Comparison of ENCODE assay signal across 8 mouse cellular contexts in genomic region chr8:83331899-83332697, GRCm38 (mm10). TPM values are rescaled to one million over a fixed set of nuclear protein-coding genes. Genes with fewer than 3 reads are reported as not detected.
DNase-seq lines count a peak whose midpoint lies in the region; ATAC-seq lines count a peak whose summit lies in the region.

TSS of gene Elmod2 (minus strand) at chr8:83332486.

- peak within 1 kb of the TSS; percentile 81 for H3K4me2 ChIP-seq in hindbrain, embryonic 16.5 days (ENCODE audit: low read length)

- peak within 1 kb of the TSS; percentile 79 for H3K4me3 ChIP-seq in hindbrain, embryonic 16.5 days (ENCODE audit: low read length)
- peak within 1 kb of the TSS; percentile 67 for H3K4me3 ChIP-seq in macrophage (ENCODE audit: inconsistent target)

- peak; percentile 94 for DNase-seq in WW6 (ENCODE audit: low read depth, low spot score)
- peak; percentile 95 to 99 for DNase-seq in cerebellum, postnatal 4 days (ENCODE audit: low spot score in 2 of 2)
- peak; percentile 96 for DNase-seq in gastrocnemius, adult 18-20 months (ENCODE audit: low spot score)
- DNase-seq in left cerebral cortex, adult 18-20 months (ENCODE audit: low spot score in 2 of 2), result peak; percentile 97 to 98
- DNase-seq in right cerebral cortex, adult 18-20 months, result peak; percentile 98
- peak; percentile 93 for DNase-seq in urinary bladder, postnatal 10 days (ENCODE audit: low spot score)

- peaks cover 10% of the 10 kb centered on the region for H3K4me1 ChIP-seq in hindbrain, embryonic 16.5 days (ENCODE audit: control insufficient read depth, insufficient read depth, low read depth, low read length)

- under 1% methylated on average over 69 of the region's 85 CpGs for WGBS in hindbrain, embryonic 16.5 days
- 2% methylated on average over 78 of the region's 85 CpGs for WGBS in macrophage (ENCODE audit: missing documents)

- peaks cover 10% of the 10 kb centered on the region for H3K36me3 ChIP-seq in hindbrain, embryonic 16.5 days (ENCODE audit: control insufficient read depth, insufficient read depth, low read length)
- peaks cover 22% of the 10 kb centered on the region; the same call in 1 of the 2 replicates for H3K36me3 ChIP-seq in macrophage (ENCODE audit: inconsistent target)

- peak; percentile 99 for ATAC-seq in hindbrain, embryonic 16.5 days

- H3K27ac ChIP-seq in hindbrain, embryonic 16.5 days (ENCODE audit: low read depth, low read length), result peak within 1 kb of the TSS; percentile 80
- H3K27ac ChIP-seq in macrophage, result peak within 1 kb of the TSS; percentile 15; the same call in 1 of the 2 replicates

- H3K9ac ChIP-seq in hindbrain, embryonic 16.5 days (ENCODE audit: low read depth, low read length), result peak within 1 kb of the TSS; percentile 73

- no peaks in the 10 kb centered on the region for H3K27me3 ChIP-seq in hindbrain, embryonic 16.5 days (replicated peaks; ENCODE audit: control insufficient read depth, insufficient read depth, low read length)

- no peaks in the 10 kb centered on the region for H3K79me2 ChIP-seq in macrophage (ENCODE audit: inconsistent target)

- no peaks in the 10 kb centered on the region for H3K9me3 ChIP-seq in hindbrain, embryonic 16.5 days (ENCODE audit: control insufficient read depth, low read length)

RNA-seq across cellular contexts. Expression of gene Elmod2, which starts in this region (rescaled TPM):
- 1 to 10 TPM; 5.2 to 6.9 TPM for total RNA-seq in gastrocnemius, adult 18-20 months (2021)
- 18.5 and 21.6 TPM in 2 replicates for polyA plus RNA-seq in hindbrain, embryonic 16.5 days (2015; fragmentation: Nextera tagmentation; extraction: Ambion mirVana)
- total RNA-seq in left cerebral cortex, adult 18-20 months (2021), result 10 to 100 TPM; 12.3 to 13.8 TPM
- 10 to 100 TPM in 25 of 26 experiments, 1 to 10 TPM in 1; 9.2 to 84.4 (median 29.3) TPM for total RNA-seq in macrophage (2018; cell fraction: chromatin; rRNA removed)
- 10 to 100 TPM; 12.7 to 24.0 (median 18.6) TPM for total RNA-seq in macrophage (2018; cell fraction: cytosol; rRNA removed)
- 10 to 100 TPM; 20.3 to 64.8 (median 28.6) TPM for total RNA-seq in macrophage (2018; cell fraction: nucleus; rRNA removed)
- polyA plus RNA-seq in macrophage (2018), result 10.1 to 17.8 TPM (median 13.6 TPM) in 3 replicates

Comparison
In these comparisons a context has a peak if more than half of its experiments do, and no peak if none do; other contexts are left out.
1. Peak in every context shown above with its lines: DNase-seq, ATAC-seq, H3K4me3 ChIP-seq and H3K27ac ChIP-seq.